Mouse (Mus musculus) embryonic fibroblast, embryonic 13.5 days (primary cell): Measurements from ENCODE around the gene Rasgef1a.

Experiments used
- CTCF ChIP-seq: IDR thresholded peaks from 2 replicates; pipeline ENCODE4 v1.5.1; 2011; ENCODE audit warnings: mild to moderate bottlenecking, control low read depth, low read length, moderate library complexity, borderline replicate concordance; ENCODE audit not compliant: insufficient read depth
- POLR2A ChIP-seq: IDR thresholded peaks from 2 replicates; pipeline ENCODE4 v1.6.1; 2011; ENCODE audit warnings: low read depth, mild to moderate bottlenecking, control low read depth, low read length, moderate library complexity

- no peak for TF ChIP-seq CTCF
- no peak for TF ChIP-seq POLR2A
Observed at GRCm38 (mm10) chr6:118046924-118047323, 35.7 kb downstream of the Rasgef1a start.
